Mouse (Mus musculus): ENCODE results near the gene Plxnb1.
A peak's percentile ranks its signal among the peaks of the same experiment; 100 is the strongest.
"Not testable (repeated sequence)": the region's sequence is repeated elsewhere in the genome, so short reads cannot be mapped to it uniquely, and the experiment has no call there.

The Plxnb1 gene

DNA sequence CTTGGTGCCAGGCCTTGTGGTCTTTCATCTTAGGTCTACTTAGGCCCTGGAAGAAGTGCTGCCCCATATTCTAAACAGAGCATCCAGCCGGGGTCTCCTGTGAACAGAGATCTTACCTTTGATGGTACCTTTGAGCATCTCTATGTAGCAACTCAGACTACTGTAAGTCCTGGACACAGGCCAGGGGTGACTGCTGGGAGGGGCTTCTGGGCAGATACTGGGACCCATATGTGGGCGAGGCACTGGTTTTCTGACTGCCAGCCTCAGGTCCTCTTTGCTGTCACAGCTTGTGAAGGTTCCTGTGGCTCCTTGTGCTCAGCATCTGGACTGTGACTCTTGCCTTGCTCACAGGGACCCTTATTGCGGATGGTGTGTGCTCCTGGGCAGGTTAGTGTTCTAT lies 7.4 kb downstream of the Plxnb1 start:
- DNase-seq (ENCODE audit: low spot score) = peak; percentile 45

DNA sequence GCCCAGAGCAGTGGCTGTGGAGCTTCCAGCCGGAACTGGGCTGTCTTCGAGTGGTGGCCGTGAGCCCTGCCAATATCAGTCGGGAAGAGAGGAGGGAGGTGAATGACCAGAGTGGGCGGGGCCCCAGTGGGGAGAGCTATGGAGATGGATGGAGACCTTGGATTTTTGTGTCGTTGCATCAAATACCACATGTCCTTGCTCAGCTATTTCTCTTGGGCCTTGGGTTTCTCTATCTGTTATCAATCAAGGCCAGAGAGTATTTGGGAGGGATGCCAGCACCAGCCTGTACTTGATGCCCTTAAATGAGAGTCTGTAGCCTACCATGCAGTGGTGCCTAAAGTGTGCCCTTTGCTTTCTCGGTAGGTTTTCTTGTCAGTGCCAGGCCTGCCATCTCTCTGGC lies 8.1 kb downstream of the Plxnb1 start:
- DNase-seq (ENCODE audit: low spot score) = peak; percentile 73

DNA sequence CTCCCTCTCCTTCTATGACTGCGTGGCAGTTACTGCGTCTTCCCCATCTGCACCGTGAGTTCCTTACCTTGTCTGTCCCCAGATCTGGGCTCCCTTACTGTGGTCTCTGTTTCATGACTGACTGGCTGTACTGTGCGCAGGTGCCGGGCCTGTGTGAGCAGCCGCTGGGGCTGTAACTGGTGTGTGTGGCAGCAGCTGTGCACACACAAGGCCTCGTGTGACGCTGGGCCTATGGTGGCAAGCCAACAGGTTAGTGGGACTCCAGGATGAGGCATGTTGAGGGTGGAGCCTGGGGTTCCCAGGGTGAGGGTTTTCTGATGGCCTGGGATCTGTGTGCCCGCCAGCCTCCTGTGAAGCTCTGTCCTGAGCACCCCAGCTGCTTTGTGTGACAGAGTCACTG lies 8.9 kb downstream of the Plxnb1 start:
- no peak for DNase-seq (ENCODE audit: low spot score)

DNA sequence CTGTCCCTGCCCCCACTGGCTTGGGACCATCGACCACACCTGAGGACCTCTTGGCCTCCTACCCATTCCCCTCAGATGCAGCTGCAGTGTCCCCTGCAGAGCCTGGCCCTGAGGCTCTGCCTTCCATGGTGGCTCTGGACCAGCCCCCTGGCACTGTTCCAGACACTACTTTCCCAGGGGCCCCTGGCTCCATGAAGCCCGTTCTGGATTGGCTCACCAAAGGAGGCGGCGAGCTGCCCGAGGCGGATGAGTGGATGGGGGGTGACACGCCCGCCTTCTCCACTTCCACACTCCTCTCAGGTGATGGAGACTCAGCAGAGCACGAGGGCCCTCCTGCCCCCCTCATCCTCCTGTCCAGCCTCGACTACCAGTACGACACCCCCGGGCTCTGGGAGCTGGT lies 9.8 kb downstream of the Plxnb1 start:
- peak; percentile 49 for DNase-seq (ENCODE audit: low spot score)

DNA sequence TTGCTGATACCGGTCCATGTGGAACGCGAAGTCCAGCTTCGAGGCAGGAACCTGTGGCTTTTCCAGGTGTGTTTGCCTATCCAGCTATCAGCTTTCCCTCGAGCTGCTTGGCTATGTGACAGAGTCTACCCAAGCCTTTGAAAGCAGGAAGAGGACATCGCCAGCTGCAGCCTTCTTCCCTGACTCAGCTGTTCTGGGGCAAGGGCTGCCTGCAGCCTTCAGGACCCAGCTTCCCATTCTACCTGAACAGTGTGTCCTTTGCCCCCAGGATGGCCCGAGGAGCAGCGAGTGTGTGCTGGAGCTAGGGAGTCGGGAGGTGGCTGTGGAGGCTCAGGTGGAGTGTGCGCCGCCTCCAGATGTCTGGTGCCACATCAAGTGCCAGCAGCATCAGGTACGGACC lies 10.5 kb downstream of the Plxnb1 start:
- DNase-seq (ENCODE audit: low spot score) = no peak

DNA sequence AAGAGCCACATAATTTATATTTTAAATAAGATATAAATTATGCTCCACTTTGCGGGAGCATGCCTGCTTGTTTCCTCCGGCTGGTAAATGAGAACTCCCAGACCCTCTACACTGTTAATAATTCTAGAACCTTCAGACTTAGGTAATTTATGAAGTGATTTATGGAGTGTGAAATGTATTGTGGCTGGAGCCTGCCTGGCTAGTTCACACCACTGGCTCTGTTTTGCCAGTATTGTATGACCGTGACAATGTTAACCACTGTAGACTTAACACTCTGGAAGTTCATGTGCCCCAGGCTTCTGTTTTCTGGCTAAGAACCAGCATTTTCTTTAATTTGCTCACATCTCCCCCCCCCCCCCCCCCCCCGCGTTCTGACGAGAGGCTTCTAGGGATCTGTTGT lies 12.2 kb downstream of the Plxnb1 start:
- no peak for DNase-seq (ENCODE audit: low spot score)

DNA sequence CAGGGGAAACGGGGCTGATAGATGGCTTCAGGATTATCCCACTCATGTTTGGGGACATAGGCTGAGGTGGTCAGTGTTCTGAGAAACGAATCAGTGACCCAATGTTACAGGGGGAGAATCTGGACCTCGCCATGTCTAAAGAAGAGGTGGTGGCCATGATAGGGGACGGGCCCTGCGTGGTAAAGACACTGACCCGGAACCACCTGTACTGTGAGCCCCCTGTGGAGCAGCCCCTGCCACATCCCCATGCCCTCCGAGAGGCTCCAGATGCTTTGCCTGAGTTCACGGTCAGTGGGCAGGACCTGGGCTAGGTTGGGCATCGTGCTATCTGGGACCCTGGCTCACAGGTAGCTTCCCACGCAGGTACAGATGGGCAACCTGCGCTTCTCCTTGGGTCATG lies 15.1 kb downstream of the Plxnb1 start:
- DNase-seq (ENCODE audit: low spot score) = no peak

DNA sequence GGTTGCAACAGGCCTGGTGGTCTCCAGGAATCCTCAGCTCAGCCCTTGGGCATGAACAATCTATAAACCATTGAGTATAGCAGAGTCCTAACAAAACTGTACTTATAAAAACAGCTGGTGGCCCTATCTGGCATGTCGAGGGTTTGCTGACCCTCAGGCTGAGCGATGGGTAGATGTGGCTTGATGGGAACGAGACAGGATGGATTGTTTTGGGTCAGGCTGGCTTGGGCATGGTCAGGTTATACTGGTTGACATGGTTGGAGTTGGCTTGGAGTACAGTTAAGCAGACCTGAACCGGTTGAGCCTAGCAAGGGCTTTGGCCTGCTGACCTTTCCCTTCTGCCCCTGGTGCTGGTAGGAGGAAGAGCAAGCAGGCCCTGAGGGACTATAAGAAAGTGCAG lies 15.9 kb downstream of the Plxnb1 start:
- DNase-seq (ENCODE audit: low spot score) = peak; percentile 12

DNA sequence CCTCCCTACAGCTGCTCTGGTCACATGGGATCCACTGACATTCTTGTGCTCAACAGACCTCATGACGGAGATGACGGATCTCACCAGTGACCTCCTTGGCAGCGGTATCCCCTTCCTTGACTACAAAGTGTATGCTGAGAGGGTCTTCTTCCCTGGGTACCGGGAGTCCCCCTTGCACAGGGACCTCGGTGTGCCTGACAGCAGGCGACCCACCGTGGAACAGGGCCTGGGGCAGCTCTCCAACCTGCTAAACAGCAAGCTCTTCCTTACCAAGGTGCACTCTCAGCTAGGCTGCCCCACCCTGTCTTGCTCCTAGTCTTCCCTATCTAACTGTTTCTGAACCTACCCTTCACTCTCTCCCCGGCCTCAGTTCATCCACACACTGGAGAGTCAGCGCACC lies 16.4 kb downstream of the Plxnb1 start:
- DNase-seq (ENCODE audit: low spot score) = peak; percentile 38

DNA sequence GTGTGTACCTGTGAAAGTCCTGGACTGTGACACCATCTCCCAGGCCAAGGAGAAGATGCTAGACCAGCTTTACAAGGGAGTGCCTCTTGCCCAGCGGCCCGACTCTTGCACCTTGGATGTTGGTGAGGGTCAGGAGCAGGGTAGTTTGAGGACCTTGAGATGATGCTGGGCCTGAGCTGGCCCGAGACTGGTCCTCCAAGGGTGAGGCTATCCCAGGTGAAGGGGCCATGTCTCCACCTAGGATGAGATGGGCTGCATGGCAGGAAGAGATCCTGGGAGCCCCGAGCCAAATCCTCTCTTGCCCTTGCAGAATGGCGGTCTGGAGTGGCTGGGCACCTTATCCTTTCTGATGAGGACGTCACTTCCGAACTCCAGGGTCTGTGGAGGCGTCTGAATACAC lies 18.1 kb downstream of the Plxnb1 start:
- DNase-seq (ENCODE audit: low spot score) = peak; percentile 34

DNA sequence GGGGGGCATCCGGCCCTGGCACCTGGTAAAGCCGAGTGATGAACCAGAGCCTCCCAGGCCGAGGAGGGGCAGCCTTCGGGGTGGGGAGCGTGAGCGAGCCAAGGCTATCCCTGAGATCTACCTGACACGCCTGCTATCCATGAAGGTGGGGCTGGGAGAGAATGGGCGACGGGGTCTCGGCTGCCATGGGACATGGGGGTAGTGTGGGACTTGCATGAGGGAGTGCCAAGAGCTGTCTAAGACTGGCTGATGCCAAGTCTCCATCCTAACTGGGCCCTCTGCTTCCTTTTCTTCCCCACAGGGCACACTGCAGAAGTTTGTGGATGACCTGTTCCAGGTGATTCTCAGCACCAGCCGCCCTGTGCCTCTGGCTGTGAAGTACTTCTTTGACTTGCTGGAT lies 19.1 kb downstream of the Plxnb1 start:
- DNase-seq (ENCODE audit: low spot score) = peak; percentile 35

DNA sequence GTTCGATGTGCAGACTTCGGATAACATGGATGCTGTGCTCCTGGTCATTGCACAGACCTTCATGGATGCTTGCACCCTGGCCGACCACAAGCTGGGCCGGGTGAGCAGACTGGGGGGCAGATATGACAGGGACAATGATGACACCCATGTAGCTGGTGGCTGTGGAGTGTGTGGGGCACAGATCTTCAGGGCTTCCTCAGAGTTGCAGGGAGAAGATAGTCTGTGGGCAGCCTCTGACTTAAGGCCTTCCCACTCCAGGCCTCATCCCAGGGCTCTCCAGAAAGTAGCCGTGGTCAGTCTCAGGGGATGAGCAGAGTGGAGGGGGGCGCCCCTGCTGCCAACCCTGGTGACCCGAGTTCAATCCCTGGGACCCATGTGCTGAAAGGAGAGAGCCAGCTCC lies 19.7 kb downstream of the Plxnb1 start:
- DNase-seq (ENCODE audit: low spot score) = no peak

DNA sequence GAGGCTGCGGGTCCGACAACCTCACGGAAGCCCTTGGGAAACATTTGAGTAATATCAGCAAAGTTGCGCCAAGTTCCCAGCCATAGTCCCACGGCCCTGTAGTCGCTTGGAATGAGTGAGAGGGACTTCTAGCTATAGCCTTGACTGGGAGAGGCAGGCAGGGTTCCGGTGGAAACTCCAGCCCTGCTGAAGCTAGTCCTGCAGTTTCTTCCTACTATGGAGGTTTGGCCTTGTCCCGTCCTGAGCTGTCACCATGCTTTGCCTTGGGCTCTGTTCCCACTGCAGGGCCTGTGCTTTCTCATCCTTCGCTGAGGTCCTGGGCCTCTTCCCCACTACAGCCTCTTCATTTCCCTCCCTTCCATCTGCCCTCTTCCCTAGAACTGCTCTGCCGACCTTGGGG lies 21.0 kb downstream of the Plxnb1 start:
- no peak for DNase-seq (ENCODE audit: low spot score)

DNA sequence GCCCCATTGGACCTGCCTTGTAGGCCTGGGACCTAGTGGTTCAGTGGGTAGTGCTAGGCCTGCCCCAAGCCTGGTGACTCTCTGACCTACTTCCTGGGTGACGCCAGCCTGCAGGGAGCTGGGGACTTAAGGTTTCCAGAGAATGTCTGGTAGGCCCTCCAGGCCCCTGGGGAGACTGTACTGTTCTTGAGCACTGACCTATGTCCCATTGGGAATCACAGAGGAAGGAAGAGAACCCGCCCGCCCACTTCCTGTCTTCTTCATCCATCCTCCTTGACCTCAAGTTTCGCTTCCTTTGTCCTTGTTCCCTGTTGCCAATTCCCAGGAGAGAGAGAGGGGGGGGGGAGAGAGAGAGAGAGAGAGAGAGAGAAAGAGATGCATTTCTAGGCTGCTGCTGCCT lies 22.9 kb downstream of the Plxnb1 start:
- DNase-seq (ENCODE audit: low spot score) = no peak

DNA sequence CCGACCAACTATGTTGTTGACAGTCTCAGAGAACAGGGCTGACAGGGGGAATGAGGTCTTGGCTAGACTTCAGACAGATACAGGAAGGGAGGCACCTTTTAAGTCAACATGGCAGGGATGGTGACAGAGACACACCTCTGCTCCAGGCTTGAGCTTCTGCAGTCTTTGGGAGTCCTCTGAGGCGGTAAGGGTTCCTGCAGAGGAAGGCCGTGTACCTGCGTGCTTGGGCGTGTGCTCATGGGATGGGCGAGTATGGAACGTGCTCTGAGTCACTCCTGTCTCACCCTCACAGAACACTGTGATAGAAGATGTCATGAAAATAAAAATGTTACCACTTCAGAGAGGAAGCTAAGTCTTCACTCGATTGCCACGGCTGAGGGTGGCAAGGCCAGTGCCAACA lies 24.4 kb downstream of the Plxnb1 start:
- no peak for DNase-seq (ENCODE audit: low spot score)

DNA sequence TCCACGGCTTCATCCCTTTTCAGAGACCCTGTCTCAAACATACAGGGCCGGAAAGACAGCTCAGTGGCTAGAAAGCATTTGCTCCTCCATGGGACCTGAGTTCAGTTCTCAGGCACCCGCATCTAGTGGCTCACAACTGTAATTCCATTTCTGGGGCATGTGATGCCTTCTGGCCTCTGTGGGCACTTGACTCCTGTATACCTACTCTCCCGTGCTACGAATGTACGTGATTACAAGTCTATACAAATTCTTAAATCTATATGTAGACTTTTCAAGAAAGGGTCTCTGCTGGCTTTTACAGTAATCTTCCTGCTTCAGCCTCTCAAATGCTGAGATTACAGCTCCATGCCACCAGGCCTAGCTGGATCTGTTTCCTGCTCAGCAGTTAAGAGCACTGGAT lies 25.8 kb downstream of the Plxnb1 start:
- no peak for DNase-seq (ENCODE audit: low spot score)

DNA sequence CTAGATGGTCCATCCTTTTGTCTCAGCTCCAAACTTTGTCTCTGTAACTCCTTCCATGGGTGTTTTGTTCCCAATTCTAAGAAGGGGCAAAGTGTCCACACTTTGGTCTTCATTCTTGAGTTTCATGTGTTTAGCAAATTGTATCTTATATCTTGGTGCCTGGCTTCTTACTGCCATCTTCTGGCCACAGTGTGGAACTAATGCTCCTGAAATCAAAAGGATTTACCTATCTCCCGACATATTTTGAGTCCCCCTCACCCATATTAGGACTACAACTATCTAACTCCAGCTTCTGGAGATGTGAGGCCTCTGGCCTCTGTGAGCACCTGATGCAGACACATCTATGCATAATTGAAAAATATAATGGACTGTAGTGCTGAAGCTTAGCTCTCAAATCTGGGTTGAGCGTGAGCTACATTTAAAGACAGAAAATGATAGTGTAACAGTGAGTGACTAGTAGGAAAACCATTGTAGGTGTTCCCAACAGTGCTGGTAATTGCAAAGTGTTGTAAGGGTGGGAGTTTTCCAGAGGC lies 27.4 kb downstream of the Plxnb1 start:
- DNase-seq (ENCODE audit: low spot score) = no peak

DNA sequence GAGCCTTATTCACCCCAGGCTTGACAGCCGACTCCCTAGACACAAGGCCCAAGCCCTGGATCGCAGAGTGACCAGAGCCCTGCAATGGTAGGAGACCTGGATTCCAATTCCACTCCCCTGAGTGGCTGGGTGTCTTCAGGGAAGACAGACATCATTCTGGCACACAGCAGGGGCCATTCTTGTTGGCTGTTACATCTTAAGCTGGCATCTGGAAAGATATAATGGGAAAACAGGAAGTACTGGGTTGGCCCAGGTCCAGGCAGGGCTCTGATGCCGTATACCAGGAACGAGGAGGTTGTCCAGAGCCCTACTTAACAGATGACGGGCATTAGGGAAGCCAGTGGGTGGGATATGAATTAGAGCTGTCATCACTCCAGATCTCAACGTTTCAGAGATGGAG lies 28.1 kb downstream of the Plxnb1 start:
- DNase-seq (ENCODE audit: low spot score) = no peak

DNA sequence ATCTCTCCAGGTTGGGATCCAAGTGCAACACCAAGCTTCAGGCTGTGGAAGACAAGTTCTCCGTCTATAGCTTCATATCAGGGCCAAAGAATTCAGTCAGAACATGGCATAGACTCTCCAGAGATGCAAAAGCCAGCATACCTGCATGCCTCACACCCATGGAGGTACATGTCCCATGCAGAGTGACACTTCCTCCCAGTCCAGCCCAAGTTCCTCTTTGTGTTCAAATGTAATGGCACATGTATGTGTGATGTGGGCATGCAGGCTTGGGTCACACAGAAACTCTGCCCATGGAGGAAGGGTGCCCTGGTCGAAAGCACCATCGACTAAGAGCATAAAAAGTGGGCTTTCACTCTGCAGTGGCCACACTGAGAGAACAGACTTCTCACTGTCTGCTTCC lies 29.0 kb downstream of the Plxnb1 start:
- DNase-seq (ENCODE audit: low spot score) = no peak

DNA sequence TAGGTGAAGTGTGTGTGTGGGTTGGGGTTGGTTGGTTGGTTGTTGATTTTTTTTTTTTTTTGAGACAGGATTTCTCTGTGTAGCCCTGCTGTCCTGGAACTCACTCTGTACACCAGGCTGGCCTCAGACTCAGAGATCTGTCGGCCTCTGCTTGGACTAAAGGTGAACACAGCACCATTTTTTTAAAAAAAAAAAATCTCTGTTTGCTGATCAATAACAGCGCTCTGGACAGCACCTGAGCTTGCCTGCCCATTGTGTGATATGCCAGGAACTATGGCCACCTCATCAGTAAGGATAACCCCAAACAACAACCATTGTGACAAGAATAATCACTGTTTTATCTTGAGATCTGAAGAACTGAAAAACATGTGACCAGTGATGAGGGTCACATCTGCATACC lies 29.9 kb downstream of the Plxnb1 start:
- no peak for DNase-seq (ENCODE audit: low spot score)

DNA sequence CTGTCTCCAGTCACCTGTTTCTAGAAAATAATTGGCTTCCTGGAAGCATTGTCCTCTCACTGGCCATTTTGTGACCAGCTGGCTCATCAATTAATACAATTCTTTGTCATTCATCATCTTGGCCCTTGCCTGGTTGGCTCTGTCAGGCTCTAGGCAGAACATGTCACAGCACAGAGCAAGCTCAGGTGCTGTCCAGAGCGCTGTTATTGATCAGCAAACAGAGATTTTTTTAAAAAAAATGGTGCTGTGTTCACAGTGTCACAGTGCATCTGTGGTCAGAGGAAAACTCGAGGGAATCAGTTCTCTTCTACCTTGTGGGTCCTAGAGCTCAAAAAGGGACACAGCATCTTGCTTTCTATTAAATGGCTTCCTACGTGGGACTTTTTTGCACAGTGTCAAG lies 30.3 kb downstream of the Plxnb1 start:
- DNase-seq (ENCODE audit: low spot score) = no peak

DNA sequence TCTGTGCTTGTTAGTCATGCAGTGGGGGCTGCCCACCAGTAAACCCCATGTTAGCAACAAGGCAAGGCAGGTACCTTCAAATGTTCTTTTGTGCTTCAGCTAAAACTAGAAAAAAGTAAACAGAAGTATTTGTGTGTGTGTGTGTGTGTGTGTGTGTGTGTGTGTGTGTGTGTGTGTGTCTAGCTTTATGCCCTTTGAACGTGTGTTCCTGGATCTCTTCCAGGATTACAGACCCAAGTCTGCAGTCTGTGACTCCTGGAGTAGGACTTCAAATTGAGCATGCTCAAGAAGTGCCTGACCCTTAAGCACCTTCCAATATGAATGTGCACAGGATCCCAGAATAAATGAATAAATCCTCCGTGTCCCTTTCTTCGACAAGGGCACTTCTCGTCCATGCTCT lies 31.9 kb downstream of the Plxnb1 start:
- no peak for DNase-seq (ENCODE audit: low spot score)

DNA sequence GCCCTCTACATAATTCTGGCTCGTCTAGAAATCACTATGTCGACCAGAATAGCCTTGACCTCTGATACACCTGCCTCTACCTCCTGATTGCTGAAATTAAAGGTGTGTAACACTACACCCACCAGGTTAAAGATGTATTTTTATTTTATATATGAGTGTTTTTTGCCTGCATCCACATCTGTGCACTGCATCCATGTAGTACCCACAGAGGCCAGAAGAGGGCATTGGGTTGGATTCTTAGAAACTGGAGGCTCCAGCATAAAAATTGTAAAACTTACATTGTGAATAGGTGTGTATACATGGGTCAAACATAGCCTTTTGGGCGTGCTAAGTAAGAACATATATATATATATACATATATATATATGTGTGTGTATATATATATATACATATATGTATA lies 33.0 kb downstream of the Plxnb1 start:
- peak; percentile 81 for DNase-seq (ENCODE audit: low spot score)

DNA sequence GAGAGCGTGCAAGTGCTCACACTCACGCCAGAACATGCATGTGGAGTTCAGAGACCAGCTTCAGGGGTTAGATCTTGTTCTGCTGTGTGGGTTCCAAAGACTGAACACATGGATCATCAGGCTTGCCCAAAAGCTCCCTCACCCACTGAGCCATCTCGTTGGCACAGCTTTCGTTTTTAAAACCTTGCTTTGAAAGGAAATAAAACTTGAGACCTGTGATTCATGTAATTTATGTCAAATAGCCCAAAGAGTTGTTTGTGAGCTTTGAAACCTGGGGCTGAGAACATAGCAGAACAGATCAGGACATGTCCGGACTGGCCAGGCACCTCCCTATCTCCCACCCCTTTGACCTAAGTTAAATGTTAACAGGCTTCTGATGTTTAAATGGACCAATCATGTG lies 34.9 kb downstream of the Plxnb1 start:
- no peak for DNase-seq (ENCODE audit: low spot score)

DNA sequence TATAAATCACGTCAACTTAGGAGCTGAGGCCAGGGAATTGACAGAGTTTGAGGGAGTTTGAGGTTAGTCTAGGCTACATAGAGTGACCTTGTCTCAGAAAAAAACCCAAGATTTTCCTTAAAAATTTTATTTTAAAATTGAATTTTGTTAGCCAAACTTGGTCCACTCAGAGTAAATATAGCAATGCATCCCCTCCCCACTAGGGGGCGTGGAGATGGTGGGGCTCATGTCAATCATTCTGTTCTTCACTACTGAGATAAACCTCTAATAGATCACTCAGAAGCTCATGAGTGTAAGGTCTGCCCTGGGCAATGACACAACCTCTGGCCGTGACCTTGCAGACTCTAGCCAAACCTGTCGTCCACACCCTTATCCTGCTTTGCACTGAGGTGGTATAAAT lies 45.2 kb downstream of the Plxnb1 start:
- not testable (repeated sequence) for DNase-seq (ENCODE audit: low spot score)

Measured in testis, postnatal 10 days (tissue).